Mouse (Mus musculus) limb, embryonic 10.5 days (tissue): Measurements from ENCODE around the gene Eef1akmt3. TPM values are rescaled to one million over a fixed set of nuclear protein-coding genes. Genes with fewer than 3 reads are reported as not detected.
A peak's percentile ranks its signal among the peaks of the same experiment; 100 is the strongest.

Experiments used
- DNase-seq: peaks from one replicate; pipeline ENCODE4 v3.0.0-alpha.2; 2017; ENCODE audit warnings: low spot score
- H3K27ac ChIP-seq: fragments of 300-500 bp; sonication (generic); 2 replicates; pipeline ENCODE4 v1.5.1; 2016; ENCODE audit warnings: mild to moderate bottlenecking
- H3K27me3 ChIP-seq: fragments of 300-500 bp; sonication (generic); 2 replicates; pipeline ENCODE4 v1.6.1; 2016; ENCODE audit warnings: low read depth, mild to moderate bottlenecking; ENCODE audit not compliant: poor library complexity, severe bottlenecking
- H3K36me3 ChIP-seq: fragments of 300-500 bp; sonication (generic); 2 replicates; pipeline ENCODE4 v1.6.1; 2016; ENCODE audit warnings: mild to moderate bottlenecking, moderate library complexity
- H3K4me1 ChIP-seq: fragments of 300-500 bp; sonication (generic); 2 replicates; pipeline ENCODE4 v1.6.1; 2016
- H3K4me3 ChIP-seq: fragments of 300-500 bp; sonication (generic); 2 replicates; pipeline ENCODE4 v1.5.1; 2016; ENCODE audit warnings: mild to moderate bottlenecking, moderate library complexity
- H3K9me3 ChIP-seq: fragments of 300-500 bp; sonication (generic); replicated peaks from 2 replicates; pipeline ENCODE4 v1.6.1; 2016; ENCODE audit warnings: mild to moderate bottlenecking
- WGBS: fragments of 180-500 bp; shearing (Covaris S2); methylation state at CpG from one replicate; pipeline ENCODE4 v1.1.7; 2016; 5-methylcytosine and 5-hydroxymethylcytosine counted together
- microRNA counts: library from miRNA; unstranded; fragments of <30 nt; microRNA quantifications from one replicate; lab custom pipeline; 2017
- microRNA-seq: library from miRNA; unstranded; fragments of <30 nt; microRNA quantifications from one replicate; pipeline ENCODE4, GENCODE M21; 2017
- polyA plus RNA-seq: library from polyadenylated mRNA; unstranded; fragments of >200 nt; fragmentation: Nextera tagmentation; extraction: Ambion mirVana; gene quantifications from 2 replicates; pipeline ENCODE4 v1.2.1, GENCODE M21; 2016

The Eef1akmt3 gene
- polyA plus RNA-seq, 1 experiment from 2014 or later, result 0.34 TPM

DNA sequence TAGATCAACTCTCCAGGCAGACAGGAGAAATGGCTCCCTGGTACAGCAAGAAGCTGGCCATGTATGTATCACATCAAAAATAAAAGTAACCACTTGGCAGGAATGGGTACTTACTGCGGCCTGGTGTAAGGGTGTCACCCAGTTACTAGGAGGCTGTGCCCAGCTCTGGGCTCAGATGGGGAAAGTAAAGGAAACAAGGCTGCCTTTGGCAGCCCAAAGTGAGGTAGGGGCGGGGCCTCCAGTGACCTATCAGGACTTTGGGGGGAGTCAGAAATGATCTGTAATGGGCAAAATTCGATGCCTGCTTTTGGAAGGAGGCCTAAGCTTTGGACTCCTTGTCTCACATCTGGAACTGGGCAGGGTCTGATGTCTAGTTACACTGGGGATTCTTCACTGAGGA, 59.6 kb downstream of the Eef1akmt3 start:
- Histone ChIP-seq H3K27me3 (no peaks in the 10 kb centered on the region), H3K36me3 (peaks cover 38% of the 10 kb centered on the region), H3K9me3 (no peaks in the 10 kb centered on the region), H3K4me1 (peaks cover 74% of the 10 kb centered on the region), H3K27ac (no peak overlapping the region), H3K4me3 (0 out of 2 replicates have a peak overlapping the region, but pooled peaks have one; percentile 30)
- DNase-seq, result no peak
- WGBS, result 64% methylated on average over 3 of the region's 3 CpGs

MicroRNAs within 50 kb of the gene (microRNA counts, 519-probe panel; counts per million panel counts)
- microRNA mmu-miR-26a (lab: Ali Mortazavi, UCI), result 684 counts per million, percentile 72 among the panel's probes with 10 or more counts
- microRNA mmu-miR-546 (lab: Ali Mortazavi, UCI), result 684 counts per million, percentile 72 among the panel's probes with 10 or more counts

Small RNAs within 50 kb of the gene (microRNA-seq; reads per million reads assigned to microRNA genes)
- gene Mir26a-2, result 31.9 reads per million, percentile 35 among the genes with 10 or more reads in this experiment
- not detected for gene Mir546

Other genes with a start within 250 kb of the Eef1akmt3 start
- gene Atp23, start 140.2 kb downstream of the Eef1akmt3 start, polyA plus RNA-seq, result 19.3 and 23.6 TPM in 2 replicates
- gene Ctdsp2, start 62.8 kb downstream of the Eef1akmt3 start, polyA plus RNA-seq, result 45.9 and 59.0 TPM in 2 replicates
- 0.05 and 0.06 TPM in 2 replicates for gene Avil, start 40.8 kb downstream of the Eef1akmt3 start, polyA plus RNA-seq
- 109 and 114 TPM in 2 replicates for gene Tsfm, start 10.7 kb downstream of the Eef1akmt3 start, polyA plus RNA-seq
- gene Mettl1, start 99 bp downstream of the Eef1akmt3 start, polyA plus RNA-seq, result 60.2 and 64.6 TPM in 2 replicates
- 0.11 and 0.24 TPM in 2 replicates for gene Cyp27b1, start 6.7 kb upstream of the Eef1akmt3 start, polyA plus RNA-seq
- gene March9, start 18.7 kb upstream of the Eef1akmt3 start, polyA plus RNA-seq, result 0.33 and 0.79 TPM in 2 replicates
- gene Cdk4, start 22.0 kb upstream of the Eef1akmt3 start, polyA plus RNA-seq, result 3,142 and 3,162 TPM in 2 replicates
- gene Tspan31, start 28.8 kb upstream of the Eef1akmt3 start, polyA plus RNA-seq, result 169 and 181 TPM in 2 replicates
- 0.03 TPM in 1 of 2 replicates, not detected in the other for gene Agap2, start 33.8 kb upstream of the Eef1akmt3 start, polyA plus RNA-seq
- 41.3 and 49.7 TPM in 2 replicates for gene Os9, start 79.6 kb upstream of the Eef1akmt3 start, polyA plus RNA-seq
- gene B4galnt1, start 123.7 kb upstream of the Eef1akmt3 start, polyA plus RNA-seq, result 2.8 and 3.4 TPM in 2 replicates
- gene Slc26a10, start 139.1 kb upstream of the Eef1akmt3 start, polyA plus RNA-seq, result 3.4 and 4.1 TPM in 2 replicates
- 25.8 and 36.3 TPM in 2 replicates for gene Arhgef25, start 148.6 kb upstream of the Eef1akmt3 start, polyA plus RNA-seq
- gene Dtx3, start 154.2 kb upstream of the Eef1akmt3 start, polyA plus RNA-seq, result 91.4 and 122 TPM in 2 replicates
- 25.0 and 27.8 TPM in 2 replicates for gene Pip4k2c, start 170.1 kb upstream of the Eef1akmt3 start, polyA plus RNA-seq
- 1.4 and 2.2 TPM in 2 replicates for gene Kif5a, start 221.8 kb upstream of the Eef1akmt3 start, polyA plus RNA-seq
- gene Dctn2, start 224.9 kb upstream of the Eef1akmt3 start, polyA plus RNA-seq, result 185 and 194 TPM in 2 replicates
- gene Mbd6, start 247.5 kb upstream of the Eef1akmt3 start, polyA plus RNA-seq, result 16.7 and 18.8 TPM in 2 replicates